Mouse (Mus musculus): ENCODE results near the gene Gm10352.
"Not testable (repeated sequence)": the region's sequence is repeated elsewhere in the genome, so short reads cannot be mapped to it uniquely, and the experiment has no call there.

DNA sequence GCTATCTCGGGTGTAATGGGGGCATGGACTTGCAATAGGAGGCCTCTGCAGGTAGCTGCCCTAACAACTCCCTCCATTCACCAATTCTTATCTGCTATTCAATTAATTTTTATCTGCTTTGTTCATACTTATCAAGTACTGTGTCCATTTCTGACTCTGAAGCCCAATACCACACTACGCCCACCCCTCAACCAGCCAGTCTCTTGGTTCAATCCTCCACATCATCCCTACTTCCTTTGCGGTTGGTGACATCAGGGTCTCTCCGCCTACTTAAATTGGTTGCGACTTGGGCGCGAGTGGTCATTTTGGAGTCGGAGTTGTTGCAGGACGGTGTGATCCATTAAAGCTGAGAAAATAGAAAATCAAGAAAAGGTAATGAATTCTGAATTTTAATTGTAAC, at the start of gene Gm10352:
- not testable (repeated sequence) for TF ChIP-seq CTCF (IDR thresholded peaks at IDR 0.05; ENCODE audit: insufficient read depth, low read length); POLR2A (IDR thresholded peaks at IDR 0.05; ENCODE audit: borderline replicate concordance, extremely low read depth, low read depth, low read length)

All from lung, adult 2 months (tissue).